Mouse (Mus musculus) erythroblast, adult 5-6 weeks (primary cell): ENCODE data around the gene Tbc1d22a. TPM values are rescaled to one million over a fixed set of nuclear protein-coding genes. Genes with fewer than 3 reads are reported as not detected.

Experiments used
- ATAC-seq: replicated peaks from 2 replicates; pipeline ENCODE4 v1.8.0; 2016; ENCODE audit warnings: moderate number of reproducible peaks, mild to moderate bottlenecking, moderate TSS enrichment, inconsistent platforms; ENCODE audit not compliant: poor library complexity, low FRiP score, severe bottlenecking
- total RNA-seq, 2 experiments: library from RNA; stranded (forward) in 1 of 2; stranded (reverse) in 1 of 2; fragments of 150-400 nt in 1 of 2; fragments of 200-764, 138-1000 nt in 1 of 2; gene quantifications; 2 replicates each; pipeline versions ENCODE4 v1.2.3 to v1.2.4; 2015 to 2017; ENCODE audit warnings: low replicate concordance in 2 of 2

Tbc1d22a gene
- total RNA-seq, 2 experiments from 2014 or later, result 3.5 to 7.8 TPM

- ATAC-seq, result no peak
Observed at GRCm38 (mm10) chr15:86520201-86520600, 305.9 kb downstream of the Tbc1d22a start.

GRCm38 (mm10) chr15:86535356-86535755, 321.1 kb downstream of the Tbc1d22a start:
- no peak for ATAC-seq

- no peak for ATAC-seq
Observed at GRCm38 (mm10) chr15:86542371-86542770, 328.1 kb downstream of the Tbc1d22a start.

- ATAC-seq, result no peak
Observed at GRCm38 (mm10) chr15:86544122-86544795, 330.0 kb downstream of the Tbc1d22a start.

Other genes starting within 250 kb of the Tbc1d22a start
- 0.38 and 1.5 TPM in 2 replicates for gene Celsr1, start 180.7 kb upstream of the Tbc1d22a start, total RNA-seq (2015; ENCODE audit: low replicate concordance)
- gene Celsr1, start 180.7 kb upstream of the Tbc1d22a start, total RNA-seq (2017; ENCODE audit: low replicate concordance), result 0.60 and 0.98 TPM in 2 replicates
- gene Gramd4, start 156.8 kb upstream of the Tbc1d22a start, total RNA-seq (2015; ENCODE audit: low replicate concordance), result 3.3 and 7.3 TPM in 2 replicates
- 8.4 and 11.0 TPM in 2 replicates for gene Gramd4, start 156.8 kb upstream of the Tbc1d22a start, total RNA-seq (2017; ENCODE audit: low replicate concordance)
- 7.1 and 7.9 TPM in 2 replicates for gene Cerk, start 28.3 kb upstream of the Tbc1d22a start, total RNA-seq (2015; ENCODE audit: low replicate concordance)
- 7.9 and 9.8 TPM in 2 replicates for gene Cerk, start 28.3 kb upstream of the Tbc1d22a start, total RNA-seq (2017; ENCODE audit: low replicate concordance)